Mouse (Mus musculus): ENCODE data around the gene Dhx35.
A peak's percentile ranks its signal among the peaks of the same experiment; 100 is the strongest.

Dhx35 gene

GRCm38 (mm10) chr2:158794494-158795004 lies at the start of gene Dhx35:
Dhx35 (plus strand) TSS chr2:158794807.
- ATAC-seq (ENCODE audit: low TSS enrichment): peak; percentile 99

GRCm38 (mm10) chr2:158745049-158745482 lies 49.5 kb upstream of the Dhx35 start:
- ATAC-seq (ENCODE audit: low TSS enrichment): peak; percentile 62

GRCm38 (mm10) chr2:158746164-158746563 lies 48.4 kb upstream of the Dhx35 start:
- ATAC-seq (ENCODE audit: low TSS enrichment): no peak

DNA sequence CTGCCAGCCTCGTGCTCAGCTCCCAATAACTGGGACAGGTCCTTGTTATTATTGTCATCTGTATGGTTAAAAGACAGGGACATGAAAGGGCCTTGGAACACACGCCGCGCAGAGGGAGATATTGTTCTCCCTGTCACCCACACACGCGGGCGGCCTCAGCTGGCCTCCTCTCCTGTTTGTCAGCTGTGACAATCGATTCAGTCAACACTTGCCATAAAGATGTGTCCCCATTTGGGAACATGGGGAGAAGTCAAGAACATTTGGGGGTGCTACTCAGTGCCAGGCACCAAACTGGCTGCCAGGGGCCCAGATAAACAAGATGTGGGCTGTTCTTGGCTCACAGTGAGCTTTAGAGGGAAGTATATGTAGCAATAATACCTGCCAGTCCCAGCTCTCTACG lies 45.2 kb upstream of the Dhx35 start:
- peak; percentile 64 for ATAC-seq (ENCODE audit: low TSS enrichment)

DNA sequence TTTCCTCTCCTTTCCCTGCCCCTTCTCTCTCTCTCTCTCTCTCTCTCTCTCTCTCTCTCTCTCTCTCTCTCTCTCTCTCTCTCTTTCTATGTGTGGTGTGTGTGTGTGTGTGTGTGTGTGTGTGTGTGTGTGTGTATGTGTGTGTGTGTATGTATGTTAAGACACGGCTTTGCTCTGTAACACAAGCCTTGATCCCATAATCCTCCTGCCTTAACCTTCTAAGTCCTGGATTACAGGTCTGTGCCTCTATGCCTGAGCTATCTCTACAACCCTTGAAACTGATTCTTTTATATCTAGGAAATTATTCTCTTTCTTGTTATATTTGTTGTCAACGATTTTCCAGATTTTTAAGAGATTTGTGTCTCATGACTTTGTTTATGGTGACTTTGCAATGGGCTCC lies 34.4 kb upstream of the Dhx35 start:
- ATAC-seq (ENCODE audit: low TSS enrichment): no peak

- no peak for ATAC-seq (ENCODE audit: low TSS enrichment)
Measured at GRCm38 (mm10) chr2:158762339-158762738, 32.3 kb upstream of the Dhx35 start.

GRCm38 (mm10) chr2:158767742-158768339 lies 26.8 kb upstream of the Dhx35 start, which contains the start of gene Fam83d:
Fam83d (plus strand) TSS chr2:158768093.
- ATAC-seq (ENCODE audit: low TSS enrichment): peak; percentile 96

DNA sequence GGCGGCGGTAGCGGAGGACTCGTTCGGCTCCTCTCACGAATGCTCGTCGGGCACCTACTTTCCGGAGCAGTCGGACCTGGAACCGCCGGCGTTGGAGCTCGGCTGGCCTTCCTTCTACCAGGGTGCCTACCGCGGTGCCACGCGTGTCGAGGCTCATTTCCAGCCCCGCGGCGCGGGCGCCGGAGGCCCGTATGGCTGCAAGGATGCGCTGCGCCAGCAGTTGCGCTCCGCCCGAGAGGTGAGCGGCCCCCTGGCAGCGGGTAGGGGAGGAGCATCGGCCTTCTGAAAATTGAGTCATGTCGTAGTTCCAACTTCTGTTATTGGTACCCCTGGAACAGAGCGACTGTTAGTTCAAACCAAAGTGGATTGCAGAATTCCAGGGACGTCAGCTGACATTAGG lies 26.3 kb upstream of the Dhx35 start:
- peak; percentile 5; the same call in 1 of the 2 replicates for ATAC-seq (ENCODE audit: low TSS enrichment)

DNA sequence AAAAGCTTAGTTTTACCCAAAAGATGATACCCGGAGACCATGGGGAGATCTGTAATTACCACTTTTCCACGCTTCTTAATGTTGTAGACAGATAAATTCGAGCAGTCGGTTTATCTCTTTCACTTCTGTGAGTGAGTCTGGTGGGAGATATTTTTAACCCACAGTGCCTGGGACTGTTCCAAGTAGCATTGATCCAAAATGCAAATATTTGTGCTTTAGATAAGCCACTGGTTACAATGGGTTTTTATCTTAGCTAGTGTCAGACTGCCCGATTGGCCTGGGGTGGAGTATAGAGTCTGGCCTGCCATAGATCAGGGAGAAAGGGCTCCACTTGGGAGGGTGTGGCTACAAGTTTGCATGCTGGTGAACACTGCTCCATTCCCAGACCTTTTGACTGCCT lies 25.8 kb upstream of the Dhx35 start:
- ATAC-seq (ENCODE audit: low TSS enrichment): no peak

DNA sequence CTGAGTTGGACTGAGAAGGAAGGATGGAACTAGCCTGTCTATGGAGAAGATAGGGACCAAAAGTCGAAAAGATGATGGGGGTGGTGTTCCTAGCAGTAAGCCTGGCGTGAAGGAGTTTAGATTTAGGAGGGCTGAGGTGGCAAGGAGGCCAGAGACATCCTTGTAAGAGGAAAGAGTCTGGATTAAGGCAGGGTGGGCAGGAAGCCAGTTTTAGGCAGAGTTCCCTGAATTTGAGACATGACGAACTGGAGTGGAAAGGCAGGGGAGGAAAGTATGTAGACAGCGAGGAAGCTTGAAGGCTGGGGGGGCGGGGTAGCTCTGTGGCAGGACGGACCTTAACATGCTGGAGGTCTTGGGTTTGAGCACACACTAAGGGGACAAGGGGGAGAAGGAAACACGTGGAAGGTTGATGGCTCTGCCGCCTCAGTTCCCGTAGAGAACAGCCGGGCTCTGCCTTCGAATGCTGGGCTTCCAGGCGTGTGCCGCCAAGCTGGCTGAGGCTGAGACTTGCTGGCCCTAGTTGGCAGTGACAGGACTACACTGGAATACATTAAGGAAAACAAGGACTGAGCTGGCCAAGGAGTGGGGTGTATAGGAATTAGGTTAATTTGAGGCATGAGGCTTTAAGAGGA lies 24.4 kb upstream of the Dhx35 start:
- no peak for ATAC-seq (ENCODE audit: low TSS enrichment)

- no peak for ATAC-seq (ENCODE audit: low TSS enrichment)
Measured at GRCm38 (mm10) chr2:158771066-158771763, 23.4 kb upstream of the Dhx35 start.

- no peak for ATAC-seq (ENCODE audit: low TSS enrichment)
Measured at GRCm38 (mm10) chr2:158772808-158773207, 21.8 kb upstream of the Dhx35 start.

DNA sequence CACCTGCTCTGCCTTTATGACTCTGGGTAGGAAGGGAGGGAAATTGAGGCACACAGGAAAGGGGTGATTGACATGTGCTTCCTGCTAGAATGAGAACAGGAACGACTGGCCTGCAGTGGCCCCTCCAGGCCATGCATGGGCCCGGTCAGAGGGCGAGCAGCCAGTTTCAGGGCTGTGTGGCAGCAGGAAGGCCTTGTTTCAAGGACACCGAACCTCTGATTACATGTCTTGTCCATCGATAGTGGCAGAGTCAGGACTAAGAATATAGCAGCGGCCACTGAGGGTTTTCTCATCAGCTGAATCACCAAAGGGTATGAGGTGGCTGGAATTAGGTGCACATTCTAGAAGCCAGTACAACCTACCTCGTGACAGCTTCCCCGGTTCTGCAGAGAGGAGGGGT lies 19.7 kb upstream of the Dhx35 start:
- ATAC-seq (ENCODE audit: low TSS enrichment): no peak

DNA sequence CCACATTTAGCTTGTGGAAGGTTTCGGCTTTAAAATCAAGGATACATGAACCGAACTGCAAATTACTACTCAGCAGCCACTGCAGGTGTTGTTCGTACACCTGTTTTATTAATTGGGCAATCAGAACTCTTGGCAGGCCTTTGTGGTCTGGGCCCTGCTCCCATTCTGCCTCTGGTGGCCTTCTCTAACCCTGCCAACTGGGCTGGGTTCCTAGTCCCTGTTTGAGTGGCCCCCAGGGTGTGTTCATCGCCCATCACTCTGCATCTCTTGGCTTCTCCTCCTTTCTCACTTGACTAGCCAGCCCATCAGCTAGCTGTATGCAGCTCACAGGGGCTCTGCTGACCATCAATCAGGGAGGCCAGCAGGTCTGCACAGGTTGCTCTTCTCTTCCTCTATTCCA lies 17.9 kb upstream of the Dhx35 start:
- ATAC-seq (ENCODE audit: low TSS enrichment): no peak

GRCm38 (mm10) chr2:158777490-158777889 lies 17.1 kb upstream of the Dhx35 start:
- ATAC-seq (ENCODE audit: low TSS enrichment): no peak

DNA sequence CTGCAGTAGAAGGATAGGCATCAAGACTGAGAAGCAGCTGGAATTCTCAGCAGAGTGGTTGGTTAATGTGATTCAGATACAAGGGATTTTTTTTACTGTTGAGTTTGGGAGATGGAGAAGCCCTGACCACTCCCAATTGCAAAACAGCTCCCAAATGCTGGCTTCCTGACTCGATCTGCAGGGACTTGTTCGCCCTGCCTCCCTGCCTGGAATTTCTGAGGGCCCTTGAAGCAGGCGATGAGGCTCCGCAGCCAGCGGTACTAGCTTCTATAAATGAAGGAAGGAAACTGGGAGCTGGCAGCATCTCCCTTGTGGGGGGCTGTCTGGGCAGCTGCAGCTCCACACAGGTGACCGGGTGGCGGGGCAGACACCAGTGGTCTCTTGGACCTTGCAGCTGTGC lies 16.3 kb upstream of the Dhx35 start:
- no peak for ATAC-seq (ENCODE audit: low TSS enrichment)

DNA sequence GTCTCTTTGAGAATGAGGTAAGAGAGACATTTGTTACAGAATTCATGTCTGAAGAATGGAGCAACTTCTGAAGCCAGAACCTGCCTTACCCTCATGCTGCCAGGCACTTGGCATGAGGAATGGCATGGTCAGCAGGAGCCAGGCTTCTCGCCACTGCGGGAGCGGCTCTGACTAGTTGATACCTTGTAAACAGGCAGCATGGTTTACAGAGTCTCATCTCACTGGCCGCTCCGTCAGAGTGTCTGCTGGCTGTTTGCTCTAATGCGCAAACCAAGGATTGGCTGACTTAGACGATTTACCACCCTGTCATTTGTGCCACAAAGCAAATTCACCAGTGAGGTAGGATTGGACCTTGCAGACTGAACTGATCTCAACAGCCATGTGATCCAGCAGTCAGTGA lies 13.5 kb upstream of the Dhx35 start:
- ATAC-seq (ENCODE audit: low TSS enrichment): no peak; the same call in 1 of the 2 replicates

- no peak for ATAC-seq (ENCODE audit: low TSS enrichment)
Measured at GRCm38 (mm10) chr2:158786927-158787795, 7.4 kb upstream of the Dhx35 start.

GRCm38 (mm10) chr2:158795043-158795442 lies 436 bp downstream of the Dhx35 start:
- peak; percentile 19; the same call in 1 of the 2 replicates for ATAC-seq (ENCODE audit: low TSS enrichment)

DNA sequence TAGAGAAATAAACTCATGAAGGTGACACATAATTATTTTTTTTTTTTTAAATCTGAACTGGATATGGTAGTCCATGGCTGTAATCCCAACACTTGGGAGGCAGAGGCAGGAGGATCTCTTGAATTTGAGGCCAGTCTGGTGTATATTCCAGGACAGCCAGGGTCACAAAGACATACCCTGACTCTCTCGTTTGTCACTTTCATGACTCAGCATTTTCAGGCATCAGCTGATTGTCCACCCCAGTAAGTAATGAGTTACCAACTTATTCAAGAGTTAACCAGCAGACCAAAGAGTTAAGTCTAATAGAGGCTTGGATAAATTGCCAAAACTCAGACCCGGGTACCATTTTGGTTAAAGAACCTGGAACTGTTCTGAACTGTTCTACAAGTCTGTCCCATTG lies 1.3 kb downstream of the Dhx35 start:
- no peak for ATAC-seq (ENCODE audit: low TSS enrichment)

DNA sequence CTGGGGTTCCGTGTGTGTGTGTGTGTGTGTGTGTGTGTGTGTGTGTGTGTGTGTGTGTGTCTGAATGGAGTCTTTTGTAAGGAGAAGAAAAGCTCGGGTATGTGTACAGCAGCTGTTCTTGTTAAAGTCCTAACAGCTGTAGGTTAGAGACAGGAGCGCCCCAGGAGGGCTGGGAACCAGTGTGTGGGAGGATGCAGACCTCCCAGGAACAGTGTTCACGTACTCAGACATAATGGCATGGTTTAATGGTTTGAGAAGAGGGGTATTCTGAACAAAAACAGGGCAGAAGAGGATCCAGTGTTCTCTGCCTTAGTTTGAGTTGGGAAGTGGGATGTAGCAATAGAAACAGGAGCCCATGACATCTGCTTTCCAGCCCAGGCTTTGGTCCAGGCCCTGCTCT lies 4.7 kb downstream of the Dhx35 start:
- no peak for ATAC-seq (ENCODE audit: low TSS enrichment)

DNA sequence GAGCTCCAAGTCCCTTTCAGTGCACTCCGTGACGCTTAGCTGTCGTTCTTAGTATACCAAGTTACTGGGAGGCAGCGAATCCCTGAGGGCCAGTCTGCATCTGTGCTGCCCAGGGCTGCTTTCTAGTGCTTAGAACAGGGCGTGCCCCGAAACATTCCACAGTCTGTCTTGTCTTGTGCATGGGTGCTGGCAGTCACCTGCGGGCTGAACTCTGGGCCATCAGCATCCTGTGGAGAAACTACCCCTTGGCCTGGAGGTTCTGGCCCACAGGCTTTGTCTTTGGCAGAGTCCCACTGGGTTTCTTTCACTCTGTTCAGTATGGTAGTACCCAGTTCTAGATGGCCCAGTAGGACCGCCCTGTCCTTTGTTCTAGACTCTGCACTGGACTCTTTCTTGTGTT lies 6.2 kb downstream of the Dhx35 start:
- no peak for ATAC-seq (ENCODE audit: low TSS enrichment)
